Mouse (Mus musculus) NIH3T3 (cell line): ENCODE measurements around the gene Nkapl.

Experiments
- DNase-seq: peaks from one replicate; pipeline ENCODE4 v3.0.0-alpha.2; 2012; ENCODE audit warnings: low read depth

Gene Nkapl

DNA sequence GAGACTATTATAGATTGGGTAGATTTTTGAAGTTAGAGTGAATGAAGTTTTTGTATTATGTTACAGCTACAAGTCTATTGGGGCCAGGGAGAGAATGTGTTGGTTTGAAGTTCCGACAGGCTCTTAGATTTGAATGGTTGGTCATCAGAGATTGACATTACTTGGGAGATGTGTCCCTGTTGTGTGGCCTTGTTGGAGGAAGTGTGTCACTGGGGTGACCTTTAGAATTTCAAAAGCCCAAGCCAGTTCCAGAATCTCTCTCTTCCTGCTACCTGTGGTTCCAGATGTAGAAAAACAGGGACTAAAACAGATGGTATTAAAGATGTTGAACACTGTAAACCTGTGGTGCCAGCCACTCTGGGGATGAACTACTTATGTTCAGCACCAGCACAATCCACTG, 40.7 kb downstream of the Nkapl start:
- no peak for DNase-seq

DNA sequence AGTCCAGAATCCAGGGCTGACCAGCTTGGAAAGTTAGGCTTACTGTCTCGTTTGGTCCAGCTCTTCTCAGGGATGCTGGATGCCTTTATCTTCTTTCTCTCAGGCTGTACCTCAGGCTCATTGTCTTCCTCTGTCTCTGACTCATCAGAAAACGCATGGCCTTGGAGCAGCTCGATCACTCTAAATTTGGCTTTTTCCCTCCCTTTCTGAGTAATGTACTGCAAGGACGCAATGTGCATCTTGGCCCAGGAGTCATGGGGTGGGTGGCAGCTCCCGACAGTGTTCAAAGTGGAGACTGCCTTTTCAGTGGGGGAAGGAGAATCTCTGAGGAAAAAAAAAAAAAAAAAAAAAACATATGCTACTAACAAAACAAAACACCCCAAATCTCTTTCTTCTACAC, 45.0 kb downstream of the Nkapl start:
- no peak for DNase-seq

DNA sequence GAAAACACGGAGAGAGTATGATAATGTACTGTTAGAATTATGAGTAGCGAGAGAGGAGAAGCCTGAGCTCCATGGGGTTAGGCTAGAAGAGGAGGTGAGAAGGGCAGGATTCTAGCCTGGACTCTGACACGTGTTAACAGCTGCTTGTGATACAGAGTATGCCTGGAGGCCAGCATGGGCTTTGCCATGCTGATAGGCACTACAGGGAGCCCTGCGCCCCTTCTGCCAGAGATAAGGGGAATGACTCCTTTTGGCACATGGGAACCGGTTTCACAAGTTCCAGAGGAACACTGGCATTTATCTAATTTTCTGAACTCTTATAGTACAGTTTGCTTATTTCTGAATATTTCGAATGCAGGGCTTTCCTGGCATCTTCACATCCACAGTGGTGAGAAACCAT, 49.4 kb downstream of the Nkapl start:
- DNase-seq: no peak

DNA sequence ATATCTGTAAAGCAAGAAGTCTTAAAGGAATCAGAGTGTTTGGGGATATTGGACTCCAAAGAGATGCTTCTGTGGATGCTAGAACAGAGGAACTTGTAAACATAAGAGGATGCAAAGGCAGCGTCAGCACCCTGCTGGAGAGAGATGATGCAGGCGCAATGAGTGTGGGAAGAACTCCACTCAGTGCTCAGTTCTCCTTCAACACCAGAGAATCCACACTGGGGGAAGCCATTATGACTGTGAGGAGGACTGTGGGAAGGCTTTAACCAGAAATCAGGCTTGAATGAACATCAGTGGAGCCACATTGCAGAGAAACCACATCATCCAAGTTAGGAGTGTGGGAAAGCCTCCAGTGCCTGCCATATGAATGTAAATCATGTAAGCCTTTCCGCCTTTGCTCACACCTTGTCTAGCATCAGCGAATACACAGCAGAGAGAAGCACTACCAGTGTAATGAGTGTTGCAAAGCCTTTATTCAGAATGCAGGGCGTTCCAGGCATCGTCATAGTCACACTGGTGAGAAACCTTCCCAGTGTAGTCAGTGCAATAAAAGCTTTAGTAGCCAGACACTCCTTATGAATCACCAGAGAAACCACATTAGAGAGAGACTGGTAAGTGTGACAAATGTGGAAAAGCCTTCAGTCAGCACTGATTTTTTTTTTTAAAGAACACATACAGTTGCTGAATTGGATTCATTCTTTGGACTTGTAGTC, 50.9 kb downstream of the Nkapl start:
- DNase-seq: peak; percentile 41
